Mouse (Mus musculus): Measurements from ENCODE around the gene Clba1.

DNA sequence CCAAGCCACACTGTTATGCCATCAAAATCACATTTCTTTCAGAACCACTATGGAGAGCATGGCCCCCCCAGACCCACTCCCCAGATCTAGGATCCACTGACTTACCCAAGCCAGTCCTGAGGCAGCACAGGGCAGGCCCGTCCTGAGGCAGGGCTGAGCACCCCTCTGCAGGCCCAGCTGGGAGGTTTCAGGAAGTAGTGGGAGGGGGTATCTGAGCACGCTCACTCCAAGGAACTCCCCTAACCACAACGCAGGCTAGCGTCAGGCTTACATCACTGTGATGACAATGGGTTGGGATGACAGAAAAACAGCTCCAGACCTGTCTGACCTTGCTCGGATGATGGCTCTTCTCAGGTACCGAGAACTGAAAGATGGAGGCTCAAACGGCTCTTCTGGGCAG lies 52.0 kb downstream of the Clba1 start:
- no peak for TF ChIP-seq E2F4 (IDR thresholded peaks at IDR 0.05; ENCODE audit: insufficient read depth)
- no peak for TF ChIP-seq MAX (IDR thresholded peaks at IDR 0.05; ENCODE audit: low read depth)

Measured in myocyte (in vitro differentiated cells).